Mouse (Mus musculus): ENCODE results near the gene Dok1.

Dok1 gene

DNA sequence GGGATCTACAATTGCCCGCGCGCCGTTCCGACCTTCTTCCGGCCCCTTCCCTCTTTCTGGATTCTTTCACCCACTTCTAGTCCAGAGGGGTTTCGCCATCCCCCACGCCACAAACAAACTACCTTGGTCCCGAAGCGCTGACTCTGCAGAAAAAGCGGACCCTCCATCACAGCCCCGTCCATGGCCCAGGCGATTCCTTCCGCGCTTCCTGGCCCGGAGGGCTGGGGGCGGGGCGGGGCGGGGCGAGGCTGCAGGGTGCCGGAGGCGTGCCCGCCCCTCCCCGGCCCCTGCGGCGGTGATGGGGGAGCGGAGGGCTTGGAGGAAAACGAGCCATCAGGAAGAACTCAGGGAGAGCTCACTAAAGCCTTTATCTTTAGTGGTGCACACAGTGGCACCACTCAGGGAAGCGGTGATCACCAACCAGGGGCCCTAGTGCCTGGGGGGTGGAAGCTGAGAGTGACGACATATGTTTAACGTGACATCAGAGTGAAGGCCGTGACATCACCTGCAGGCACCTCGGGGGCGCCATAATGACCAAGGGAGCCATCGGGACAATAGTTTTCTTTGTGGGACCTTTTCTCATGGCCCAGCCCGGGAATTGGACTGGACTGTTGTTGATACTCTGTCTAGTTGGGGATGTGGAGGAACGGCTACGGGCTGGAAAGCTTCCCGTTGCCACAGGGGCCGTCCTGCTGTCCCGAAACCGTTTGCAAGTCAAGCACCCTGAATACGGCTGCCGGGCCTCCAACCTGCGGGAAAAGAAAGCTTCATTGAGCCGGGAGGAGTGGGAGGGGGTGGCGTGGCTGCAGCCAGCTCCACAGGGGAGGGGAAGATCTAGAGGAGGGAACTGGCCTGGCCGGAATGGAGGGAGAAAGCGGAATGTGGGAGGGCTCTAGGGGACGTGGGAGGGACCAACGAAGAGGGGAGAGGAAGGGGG is at the start of gene Dok1, which contains the start of gene Loxl3:
Dok1 (minus strand) TSS at position 223 of the 937 bp plus-strand sequence.
Loxl3 (plus strand) TSS at position 925 of the 937 bp plus-strand sequence.
- DNase-seq (ENCODE audit: low spot score): peak; percentile 82

DNA sequence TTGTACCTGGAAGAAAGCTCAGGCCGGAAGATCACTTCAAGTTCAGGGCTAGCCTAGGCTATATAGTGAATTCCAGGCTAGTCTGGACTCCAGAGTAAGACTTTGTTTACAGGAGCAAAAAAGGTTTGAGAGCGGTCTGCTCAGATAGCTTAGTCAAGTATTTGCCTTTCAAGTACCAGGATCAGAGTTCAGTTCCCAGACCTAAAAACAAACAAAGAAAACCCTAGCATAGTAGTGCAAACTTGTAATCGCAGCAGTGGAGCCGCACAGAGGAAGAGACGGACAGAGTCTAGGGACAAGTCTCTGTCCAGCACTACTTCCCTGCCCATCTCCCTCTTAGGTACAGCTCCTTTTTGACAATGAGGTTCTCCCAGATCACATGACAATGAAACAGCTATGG is 46.9 kb upstream of the Dok1 start:
- no peak for DNase-seq (ENCODE audit: low spot score)

DNA sequence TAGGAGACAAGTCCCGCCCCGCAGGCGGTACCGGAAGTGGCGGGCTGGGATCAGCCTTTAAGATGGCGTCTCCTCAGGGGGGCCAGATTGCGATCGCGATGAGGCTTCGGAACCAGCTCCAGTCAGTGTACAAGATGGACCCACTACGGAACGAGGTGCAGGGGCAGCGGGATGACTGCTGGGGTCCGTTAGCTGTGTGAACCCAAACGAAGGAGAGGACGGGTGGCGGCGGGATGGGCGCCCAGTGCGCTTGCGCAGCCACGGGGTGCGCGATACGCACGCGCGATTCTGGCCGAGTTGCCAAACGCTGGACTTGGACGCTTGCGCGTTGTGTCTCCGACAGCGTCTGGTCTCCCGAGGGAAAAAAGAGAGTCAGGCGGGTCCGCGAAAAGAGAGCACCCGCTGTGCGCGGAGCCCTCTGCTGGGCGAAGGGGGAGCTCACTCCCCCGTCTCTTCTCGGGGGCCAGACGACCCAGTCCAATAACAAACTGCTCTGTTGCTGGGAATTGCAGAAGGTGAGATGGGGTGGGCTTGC is 45.1 kb upstream of the Dok1 start:
- DNase-seq (ENCODE audit: low spot score): peak; percentile 100

DNA sequence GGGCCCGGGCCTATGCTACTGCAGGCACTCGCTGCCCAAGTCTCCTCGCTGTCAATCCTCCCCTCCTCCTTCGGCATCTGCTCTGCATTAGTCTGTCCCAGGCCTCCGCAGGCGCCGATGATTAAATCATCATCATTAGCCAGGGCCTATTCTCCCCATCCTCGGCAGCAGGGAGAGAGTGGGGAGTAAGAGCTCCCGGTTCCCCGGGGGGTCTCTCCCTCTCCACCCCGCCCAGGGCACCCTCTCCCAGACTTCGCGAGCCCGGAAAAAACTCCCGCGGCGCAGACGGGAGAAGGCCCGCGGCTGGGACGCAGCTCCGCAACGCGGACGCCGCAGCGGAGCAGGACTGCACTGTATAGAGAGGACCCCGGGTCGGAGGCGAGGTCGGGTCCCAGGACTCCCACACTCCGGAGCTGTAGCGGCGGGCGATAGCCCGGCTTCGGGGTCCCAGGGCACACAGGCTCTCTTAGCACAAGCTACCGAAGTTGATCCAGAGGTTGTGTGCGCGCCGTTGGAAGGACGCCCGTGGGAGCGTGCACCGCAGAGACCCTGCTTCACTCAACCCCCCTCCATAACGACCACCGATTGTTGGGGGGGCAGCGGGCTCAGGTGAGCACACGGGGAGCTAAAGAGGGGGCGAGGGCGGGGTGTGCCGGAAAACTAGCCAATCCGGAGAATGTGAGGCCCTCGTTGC is 44.5 kb upstream of the Dok1 start, which contains the start of gene Pcgf1:
Pcgf1 (plus strand) TSS at position 240 of the 694 bp plus-strand sequence.
- peak; percentile 64 for DNase-seq (ENCODE audit: low spot score)

DNA sequence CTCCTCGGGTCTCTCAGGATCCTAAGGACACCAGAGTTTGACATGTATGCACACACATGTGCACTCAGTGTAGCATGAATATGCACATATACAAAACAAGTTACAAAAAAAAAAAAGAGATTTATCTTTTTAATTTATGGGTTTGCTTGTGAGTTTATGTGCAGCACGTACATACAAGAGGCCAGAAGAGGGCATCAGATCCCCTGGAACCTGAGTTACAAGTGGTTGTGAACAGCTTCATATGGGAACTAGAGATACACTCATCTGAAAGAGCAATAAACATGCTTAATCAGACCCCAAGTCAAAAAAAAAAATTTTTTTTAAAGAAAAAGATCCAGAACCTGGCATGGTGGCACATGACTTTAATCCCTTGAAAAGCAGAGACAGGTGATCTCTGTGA is 41.7 kb upstream of the Dok1 start:
- DNase-seq (ENCODE audit: low spot score): no peak

DNA sequence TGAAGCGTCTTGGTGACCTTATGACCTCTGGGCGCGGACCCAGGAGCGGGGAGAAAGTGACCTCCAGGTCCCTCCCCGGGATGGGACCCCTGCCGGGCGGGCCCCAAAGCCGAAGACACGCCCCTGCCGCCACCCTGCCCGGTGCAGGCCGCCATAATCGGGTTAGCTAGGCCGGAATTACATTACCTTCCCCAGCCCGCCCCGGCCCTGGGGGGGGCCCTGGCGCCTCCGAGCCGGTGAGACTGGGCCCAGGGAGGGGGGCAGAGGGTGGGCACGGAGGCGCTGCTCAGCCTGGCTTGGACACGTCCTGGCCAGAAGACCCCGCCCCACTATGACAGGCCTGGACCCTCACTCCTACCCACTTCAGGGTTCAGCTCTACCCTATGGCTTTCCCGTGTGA is 37.9 kb upstream of the Dok1 start:
- peak; percentile 69 for DNase-seq (ENCODE audit: low spot score)

DNA sequence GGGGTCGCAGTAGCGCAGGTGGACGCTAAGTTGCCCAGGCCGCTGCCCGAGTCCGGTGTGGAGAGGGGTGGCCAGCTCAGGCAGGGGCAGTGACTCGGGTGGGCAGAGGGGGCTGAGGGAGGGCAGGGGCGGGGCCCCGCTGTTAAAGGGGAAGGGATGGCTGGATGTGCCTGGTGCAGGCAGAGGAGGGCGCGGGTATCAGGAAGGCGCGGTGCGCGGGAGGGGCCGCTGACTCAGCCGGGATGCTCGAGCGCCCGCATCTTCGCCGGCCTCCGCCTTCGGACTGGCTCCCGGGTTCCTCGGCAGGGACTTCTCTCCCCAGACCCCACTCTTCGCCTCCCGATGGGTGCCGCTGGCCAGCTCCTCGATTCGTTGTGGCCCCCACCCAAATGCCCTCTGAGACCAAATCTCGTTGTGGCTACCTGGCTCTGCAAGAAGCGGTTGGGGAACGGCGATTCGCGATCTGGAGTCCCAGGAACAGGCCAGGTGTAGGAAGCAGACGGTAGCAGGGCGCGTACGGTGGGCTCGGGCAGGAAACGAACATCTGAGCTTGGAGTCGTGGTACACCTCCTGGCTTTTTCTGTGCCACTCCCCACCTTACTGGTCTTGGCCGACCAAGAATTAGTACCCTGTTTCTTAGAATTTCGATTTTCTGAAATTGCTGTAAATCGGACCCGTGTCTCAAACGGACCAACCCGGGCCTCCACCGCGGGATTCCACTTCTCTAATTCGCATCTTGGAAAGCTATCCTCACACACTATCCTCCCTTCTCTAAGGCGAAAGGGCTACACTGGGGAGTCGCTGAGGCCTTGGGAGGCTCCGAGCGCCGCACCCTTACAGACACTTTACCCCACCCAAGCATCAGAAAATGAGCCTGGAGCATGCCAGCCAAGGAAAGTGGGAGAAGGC is 37.3 kb upstream of the Dok1 start:
- DNase-seq (ENCODE audit: low spot score): no peak

DNA sequence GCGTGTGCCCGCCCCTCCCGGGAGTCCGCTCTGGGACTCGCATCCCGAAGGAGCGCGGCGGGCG is 36.8 kb upstream of the Dok1 start, which contains the start of gene Tlx2:
Tlx2 (minus strand) TSS at position 47 of the 64 bp plus-strand sequence.
- DNase-seq (ENCODE audit: low spot score): no peak

DNA sequence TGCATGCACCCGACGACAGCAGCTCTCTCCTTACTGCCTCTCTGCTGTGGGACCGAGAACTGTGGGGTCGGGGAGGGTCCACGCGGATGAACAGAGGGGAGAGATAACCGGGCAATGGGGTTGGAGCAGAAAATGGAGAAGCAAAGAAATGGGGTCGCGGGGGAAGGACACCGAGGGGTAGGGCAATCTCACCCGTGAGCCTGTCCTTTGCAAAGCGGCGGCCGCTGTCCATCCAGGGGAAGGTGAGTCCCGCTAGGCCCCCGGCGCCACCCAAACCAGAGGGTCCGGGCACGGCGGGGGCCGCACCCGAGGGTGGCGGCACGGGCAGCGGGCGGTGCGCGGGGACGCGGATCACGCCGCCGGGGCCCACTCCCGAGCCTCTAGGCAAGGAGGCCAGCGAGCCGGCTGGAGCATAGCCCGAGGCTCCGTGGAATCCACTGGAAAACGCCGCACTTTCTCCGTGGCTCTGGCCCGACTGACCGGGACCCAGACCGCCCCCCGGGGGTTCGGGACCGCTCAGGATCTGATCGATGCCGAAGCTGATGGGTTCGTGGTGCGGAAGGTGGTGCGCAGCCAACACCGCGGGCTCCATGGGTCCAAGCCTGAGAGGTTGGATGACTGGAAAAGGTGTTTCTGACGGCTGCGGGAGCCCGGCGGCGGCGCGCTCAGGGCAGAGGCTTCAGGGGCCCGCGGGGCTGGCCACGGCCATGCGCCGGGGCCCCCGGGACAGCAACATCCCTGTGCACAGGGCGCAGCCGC is 36.4 kb upstream of the Dok1 start:
- DNase-seq (ENCODE audit: low spot score): no peak

DNA sequence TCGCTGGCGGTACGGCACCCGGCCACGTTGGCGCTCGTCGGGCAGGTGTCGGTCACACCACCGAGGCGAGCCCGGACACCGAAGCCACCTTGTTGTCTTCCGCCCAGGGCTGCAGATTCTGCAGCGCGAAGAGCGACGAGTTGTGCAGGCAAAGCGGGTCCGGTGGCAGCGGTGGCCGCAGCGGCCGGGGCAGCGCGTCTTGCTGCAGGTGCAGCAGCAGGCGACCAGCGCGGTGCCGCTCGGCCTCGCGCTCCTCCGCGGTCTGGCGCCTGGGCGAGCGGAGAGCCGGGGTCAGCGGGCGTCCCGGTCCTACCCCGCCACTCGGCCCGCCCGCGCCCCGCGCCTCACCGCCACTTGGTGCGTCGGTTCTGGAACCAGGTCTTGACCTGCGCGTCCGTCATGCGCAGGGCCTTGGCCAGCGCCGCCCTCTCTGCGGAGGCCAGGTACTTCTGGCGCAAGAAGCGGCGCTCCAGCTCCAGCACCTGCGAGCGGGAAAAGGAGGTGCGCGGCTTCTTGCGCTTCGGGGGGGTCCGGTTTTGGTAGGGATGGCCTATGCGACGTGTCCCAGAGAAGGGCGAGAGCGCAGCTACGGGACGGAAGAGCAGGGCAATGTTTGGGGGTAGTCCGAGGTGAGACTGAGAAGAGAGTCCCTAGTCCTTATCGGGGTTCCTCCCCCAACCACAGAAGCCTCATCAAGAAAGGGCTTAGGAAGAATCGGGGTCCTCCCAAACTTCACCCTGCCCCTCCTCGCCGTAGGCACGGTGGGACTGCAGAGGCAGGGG is 35.6 kb upstream of the Dok1 start:
- DNase-seq (ENCODE audit: low spot score): no peak

DNA sequence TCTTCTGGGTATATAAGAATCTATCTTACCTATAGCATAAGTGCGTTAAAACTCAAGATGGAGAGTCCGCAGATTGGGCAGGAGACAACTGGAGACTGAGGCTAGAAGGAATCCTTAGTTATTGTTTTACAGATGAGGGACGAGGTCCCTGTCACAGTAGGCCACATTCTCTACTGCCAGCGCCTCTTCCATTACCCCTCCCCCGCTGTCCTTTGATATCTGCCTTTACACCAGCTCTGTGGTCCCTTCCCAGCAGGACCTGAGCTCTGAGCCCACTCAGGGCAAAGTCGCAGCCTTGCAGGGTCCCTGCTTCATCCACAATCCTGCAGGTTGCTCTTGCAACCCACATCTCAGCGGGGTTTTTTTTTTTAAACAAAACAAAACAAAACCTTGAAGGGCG is 35.0 kb upstream of the Dok1 start:
- no peak for DNase-seq (ENCODE audit: low spot score)

DNA sequence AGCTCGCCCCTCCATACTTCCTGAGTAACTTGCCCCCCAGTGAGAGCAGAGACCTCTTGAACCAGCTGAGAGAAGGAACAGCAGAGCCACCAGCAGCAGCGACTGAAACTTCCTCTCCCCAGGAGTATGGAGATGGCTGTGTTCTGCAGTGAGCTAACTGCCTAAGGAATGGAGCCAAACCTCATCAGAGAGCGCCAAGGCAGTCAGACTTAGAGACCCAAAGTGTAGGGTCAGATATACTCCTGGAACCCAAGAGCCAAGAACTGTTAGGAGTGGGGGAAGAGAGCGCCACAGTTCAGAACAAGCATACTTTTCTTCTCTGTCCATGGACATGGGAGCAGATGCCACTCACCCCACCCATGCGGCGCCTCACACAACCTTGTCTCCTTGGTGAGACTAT is 33.2 kb upstream of the Dok1 start:
- no peak for DNase-seq (ENCODE audit: low spot score)

DNA sequence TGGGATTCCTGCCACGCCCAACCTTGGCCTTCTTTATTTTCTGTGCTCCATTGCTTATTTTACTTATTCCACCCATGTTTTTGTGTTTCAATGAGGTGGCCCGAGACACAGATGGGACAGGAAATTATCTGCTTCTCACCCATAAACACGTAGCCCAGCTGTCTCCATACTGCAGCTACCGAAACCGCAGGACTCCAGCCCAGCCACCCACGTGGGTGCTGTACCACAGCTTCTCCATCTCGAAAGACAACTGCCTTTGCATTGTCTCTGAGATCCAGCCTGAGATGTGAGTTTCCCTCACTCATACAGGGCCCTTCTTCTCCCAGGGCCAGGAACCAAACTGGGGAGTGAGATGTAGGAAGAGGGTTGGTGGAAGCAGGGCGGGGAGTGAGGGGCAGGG is 32.7 kb upstream of the Dok1 start:
- no peak for DNase-seq (ENCODE audit: low spot score)

DNA sequence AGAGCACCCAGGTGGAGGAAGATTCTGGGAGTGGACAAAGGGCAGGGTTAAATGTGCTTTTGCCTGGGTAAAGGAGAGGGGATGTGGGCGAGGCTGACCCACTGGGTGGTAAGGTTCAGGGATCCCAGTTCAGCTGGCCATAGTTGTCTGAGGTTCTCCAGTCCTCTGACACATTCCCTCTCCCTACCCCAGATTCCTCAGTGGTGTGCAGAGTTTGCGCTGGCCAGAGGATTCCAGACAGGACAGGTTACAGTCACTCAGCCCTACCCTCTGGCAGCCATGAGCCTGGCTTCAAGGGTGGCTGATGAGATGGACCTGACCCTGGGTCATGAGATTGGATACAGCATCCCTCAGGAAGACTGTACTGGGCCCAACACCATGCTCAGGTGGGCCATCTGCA is 25.5 kb upstream of the Dok1 start:
- no peak for DNase-seq (ENCODE audit: low spot score)

DNA sequence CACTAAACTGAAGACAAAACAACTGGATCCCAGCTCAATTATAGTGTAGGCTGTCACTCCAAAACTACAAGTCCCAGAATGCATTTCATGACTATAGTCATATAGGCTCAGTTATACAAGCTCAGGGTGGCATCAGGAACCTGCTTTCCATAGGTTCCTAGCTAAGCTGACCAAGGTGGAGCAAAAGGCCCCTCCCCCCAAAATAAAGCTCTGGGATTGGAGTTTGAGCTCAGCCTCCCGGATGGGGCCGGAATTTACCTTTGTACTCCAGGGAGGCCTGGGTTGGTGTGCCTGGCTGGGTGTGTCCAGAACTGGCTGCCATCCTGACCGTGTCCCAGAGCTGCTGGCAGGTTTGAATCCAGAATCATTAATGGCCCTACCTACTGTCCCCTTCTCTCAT is 24.5 kb upstream of the Dok1 start, which contains the start of gene Dqx1:
Dqx1 (plus strand) TSS at position 55 of the 400 bp plus-strand sequence.
- DNase-seq (ENCODE audit: low spot score): no peak

DNA sequence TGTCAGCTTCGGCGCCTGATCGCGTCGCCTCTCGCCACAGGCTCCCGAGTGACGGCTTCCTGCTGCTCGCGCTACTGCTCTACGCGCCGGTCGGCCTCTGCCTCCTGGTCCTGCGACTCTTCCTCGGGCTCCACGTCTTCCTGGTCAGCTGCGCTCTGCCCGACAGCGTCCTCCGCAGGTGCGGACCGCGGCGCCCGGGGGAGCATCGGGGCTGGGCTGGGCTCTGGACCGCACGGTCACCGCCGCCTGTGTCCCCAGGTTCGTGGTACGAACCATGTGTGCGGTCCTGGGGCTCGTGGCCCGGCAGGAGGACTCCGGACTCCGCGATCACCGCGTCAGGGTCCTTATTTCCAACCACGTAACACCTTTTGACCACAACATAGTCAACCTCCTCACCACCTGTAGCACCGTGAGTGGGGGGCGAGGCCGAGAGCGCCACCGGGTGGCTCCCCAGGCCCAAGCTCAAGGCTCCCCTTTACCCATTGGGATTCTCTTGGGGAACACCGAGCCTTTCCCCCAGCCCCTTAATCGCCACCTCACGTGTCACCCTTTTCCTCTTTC is 21.7 kb upstream of the Dok1 start, which contains the start of gene Htra2:
Htra2 (minus strand) TSS at position 403 of the 561 bp plus-strand sequence.
- peak; percentile 66 for DNase-seq (ENCODE audit: low spot score)

DNA sequence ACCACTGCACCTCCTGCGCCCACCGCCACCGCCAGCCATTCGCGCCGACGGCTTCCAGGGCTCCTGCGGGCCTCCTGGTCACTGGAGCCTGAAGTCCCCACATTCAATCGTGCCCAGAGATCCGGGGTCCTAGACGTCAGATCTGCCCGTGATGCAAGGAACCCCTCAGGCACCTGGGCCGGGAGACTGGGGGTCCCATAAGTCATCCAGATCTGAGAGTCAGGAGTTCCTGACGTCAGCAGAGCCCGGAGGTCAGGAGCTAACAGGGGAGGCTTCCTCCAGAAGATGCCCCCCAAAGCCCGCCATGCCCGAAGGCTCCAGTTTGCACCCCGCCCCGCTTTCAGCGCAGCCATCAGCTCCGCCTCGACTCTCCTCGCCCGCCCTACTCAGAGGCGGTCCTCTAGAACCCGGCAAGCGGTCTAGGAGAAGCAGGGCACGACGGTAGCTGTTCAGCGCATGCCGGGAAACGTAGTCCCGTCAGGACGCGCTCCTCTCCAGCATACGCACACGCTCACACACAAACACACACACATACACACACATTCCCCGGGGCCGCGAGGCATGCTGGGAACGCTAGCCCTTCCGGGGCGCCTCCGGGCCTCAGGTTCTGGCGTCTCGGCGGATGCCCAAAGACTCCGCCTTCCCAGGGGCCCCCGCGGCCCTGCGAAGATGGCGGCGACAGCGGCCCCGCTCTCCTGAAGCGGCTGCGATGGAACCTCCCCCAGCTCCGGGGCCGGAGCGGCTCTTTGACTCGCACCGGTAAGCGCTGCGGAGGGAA is 21.0 kb upstream of the Dok1 start, which contains the start of gene Aup1:
Aup1 (plus strand) TSS at position 448 of the 778 bp plus-strand sequence.
- peak; percentile 98 for DNase-seq (ENCODE audit: low spot score)

DNA sequence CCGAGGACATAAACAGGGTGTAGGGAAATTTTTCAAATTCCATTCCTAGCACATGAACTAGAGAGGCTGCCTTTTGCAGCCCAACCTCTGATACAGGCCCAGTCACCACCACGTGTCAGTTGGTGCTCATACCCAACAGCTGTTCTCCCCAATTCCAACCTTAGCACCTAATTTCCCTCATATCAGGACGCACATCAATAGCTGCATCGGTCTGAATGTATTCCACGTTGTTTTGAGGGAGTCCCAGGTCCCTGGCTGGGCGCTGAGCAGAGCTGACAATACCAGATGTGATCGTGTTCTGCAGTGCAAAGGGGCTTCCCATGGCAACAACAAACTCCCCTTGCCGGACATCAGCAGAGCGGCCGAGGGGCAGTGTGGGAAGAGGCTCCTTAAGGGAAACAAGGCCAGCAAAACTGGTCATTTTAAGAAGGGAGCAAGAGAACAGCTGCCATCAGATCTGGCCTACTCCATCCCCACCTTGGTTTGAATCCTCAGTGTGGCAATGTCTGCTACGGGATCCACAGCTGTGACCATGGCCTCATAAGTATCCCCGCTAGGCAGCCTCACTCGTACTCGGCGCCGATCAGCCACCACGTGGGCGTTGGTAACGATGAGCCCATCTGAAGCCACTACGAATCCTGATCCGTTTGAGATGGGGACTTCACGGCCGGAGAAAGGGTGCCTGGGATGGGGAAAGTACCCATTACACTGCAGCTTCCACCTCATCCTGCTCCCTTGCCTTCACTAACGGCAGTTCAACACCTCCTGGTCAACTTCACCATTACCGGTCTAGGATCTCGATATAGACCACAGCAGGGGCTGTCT is 20.1 kb upstream of the Dok1 start:
- no peak for DNase-seq (ENCODE audit: low spot score)
